21 mouse cellular contexts compared by ENCODE assay signal in the genomic region with DNA sequence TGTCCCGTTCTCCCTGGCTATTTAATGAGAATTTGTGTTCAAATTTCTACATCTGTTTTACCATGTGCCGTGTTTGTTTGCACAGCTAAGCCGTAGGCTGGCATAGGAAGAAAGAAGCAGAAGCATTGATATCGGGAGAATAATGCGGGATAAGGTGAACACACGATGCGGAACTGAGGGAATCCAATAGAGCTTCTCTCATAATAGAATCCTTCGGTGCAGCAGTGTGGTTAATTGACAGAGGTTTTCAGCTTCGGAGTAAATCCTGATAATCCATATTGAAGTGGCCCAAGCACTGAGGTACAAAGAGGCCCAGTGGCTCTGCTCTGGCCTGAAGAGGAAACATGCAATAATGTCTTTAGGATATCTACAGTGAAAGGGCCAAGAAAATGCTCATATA.
"Had no signal": no experiment of that assay in that cellular context is flagged by ENCODE, and none has a peak within 500 bp of the region (broad histone marks: within the 10 kb centered on the region; RNA-seq: fewer than 3 reads in every experiment).

No protein-coding gene starts in this region.

- H3K36me3 ChIP-seq: limb, embryonic 10.5 days; limb, embryonic 13.5 days; liver, embryonic 12.5 days; liver, embryonic 15.5 days; lung, embryonic 15.5 days; neural tube, embryonic 12.5 days; neural tube, embryonic 15.5 days had no signal

- H3K4me2 ChIP-seq: limb, embryonic 13.5 days; liver, embryonic 12.5 days; liver, embryonic 15.5 days; lung, embryonic 15.5 days; neural tube, embryonic 12.5 days; neural tube, embryonic 15.5 days had no signal

- H3K27ac ChIP-seq: kidney, postnatal 0 days; layer of hippocampus, adult 2 months; limb, embryonic 10.5 days; limb, embryonic 13.5 days; liver, embryonic 12.5 days; liver, embryonic 15.5 days; lung, embryonic 15.5 days; neural tube, embryonic 12.5 days; neural tube, embryonic 15.5 days had no signal

- H3K9ac ChIP-seq: limb, embryonic 13.5 days; liver, embryonic 12.5 days; liver, embryonic 15.5 days; lung, embryonic 15.5 days; neural tube, embryonic 12.5 days; neural tube, embryonic 15.5 days had no signal

- H3K4me1 ChIP-seq: limb, embryonic 10.5 days; limb, embryonic 13.5 days; liver, embryonic 12.5 days; liver, embryonic 15.5 days; lung, embryonic 15.5 days; megakaryocyte, embryonic 14.5 days; neural tube, embryonic 12.5 days; neural tube, embryonic 15.5 days had no signal

- H3K9me3 ChIP-seq: limb, embryonic 10.5 days; limb, embryonic 13.5 days; liver, embryonic 12.5 days; liver, embryonic 15.5 days; lung, embryonic 15.5 days; megakaryocyte, embryonic 14.5 days; neural tube, embryonic 12.5 days; neural tube, embryonic 15.5 days had no signal

- H3K4me3 ChIP-seq: layer of hippocampus, adult 2 months; limb, embryonic 10.5 days; limb, embryonic 13.5 days; liver, embryonic 12.5 days; liver, embryonic 15.5 days; lung, embryonic 15.5 days; megakaryocyte, embryonic 14.5 days; neural tube, embryonic 12.5 days; neural tube, embryonic 15.5 days had no signal

- H3K27me3 ChIP-seq: limb, embryonic 13.5 days; liver, embryonic 12.5 days; liver, embryonic 15.5 days; lung, embryonic 15.5 days; megakaryocyte, embryonic 14.5 days; neural tube, embryonic 12.5 days; neural tube, embryonic 15.5 days had no signal

- ATAC-seq: intestine, postnatal 0 days; liver, embryonic 12.5 days had no signal

- DNase-seq: kidney, adult 2 months; kidney, postnatal 25 days; layer of hippocampus, adult 9-11 months; liver; lung, adult 18-20 months; lung, postnatal 10 days; lung, postnatal 36 days; retina, postnatal 1 day; thymus, adult 18-20 months; thymus, postnatal 4 days had no signal
